Mouse (Mus musculus): ENCODE data around the gene Ppm1l. TPM values are rescaled to one million over a fixed set of nuclear protein-coding genes. Genes with fewer than 3 reads are reported as not detected.

Ppm1l gene
- polyA plus RNA-seq, 1 experiment from 2014 or later = 17.2 TPM

DNA sequence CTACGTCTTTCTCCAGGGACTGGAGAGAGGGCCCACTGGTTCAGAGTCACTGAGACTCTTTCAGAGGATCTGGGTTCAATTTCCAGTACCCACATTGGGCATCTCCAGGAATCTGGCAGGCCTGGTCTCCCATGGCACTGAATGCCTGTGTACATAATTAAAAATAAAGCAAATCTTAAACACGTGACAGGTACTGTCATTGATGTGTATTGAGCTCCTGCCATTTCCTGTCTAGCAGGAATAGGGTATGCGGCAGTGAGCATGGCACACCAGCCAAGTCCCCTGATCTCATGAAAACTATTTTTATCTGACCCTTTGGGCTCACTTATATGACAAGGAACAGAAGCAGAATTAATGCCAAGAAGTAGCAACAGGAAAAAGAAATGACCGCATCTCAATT is 110.6 kb downstream of the Ppm1l start:
- Histone ChIP-seq H3K4me1 (replicated peaks; ENCODE audit: control insufficient read depth, insufficient read depth, low read length) (peaks cover 3% of the 10 kb centered on the region; the same call in 1 of the 2 replicates), H3K36me3 (ENCODE audit: control insufficient read depth, insufficient read depth, low read length) (no peaks in the 10 kb centered on the region), H3K27me3 (ENCODE audit: control insufficient read depth, insufficient read depth, low read length) (no peaks in the 10 kb centered on the region), H3K9me3 (ENCODE audit: control insufficient read depth, low read length) (no peaks in the 10 kb centered on the region), H3K9ac (ENCODE audit: low read depth, low read length) (no peak overlapping the region), H3K27ac (ENCODE audit: low read depth, low read length) (no peak overlapping the region), H3K4me2 (replicated peaks; ENCODE audit: low read depth, low read length) (no peak overlapping the region), H3K4me3 (ENCODE audit: low read depth, low read length) (no peak overlapping the region)
- 82% methylated on average over 4 of the region's 4 CpGs for WGBS
- DNase-seq (ENCODE audit: low spot score) = no peak
- no peak for ATAC-seq (ENCODE audit: low FRiP score)

DNA sequence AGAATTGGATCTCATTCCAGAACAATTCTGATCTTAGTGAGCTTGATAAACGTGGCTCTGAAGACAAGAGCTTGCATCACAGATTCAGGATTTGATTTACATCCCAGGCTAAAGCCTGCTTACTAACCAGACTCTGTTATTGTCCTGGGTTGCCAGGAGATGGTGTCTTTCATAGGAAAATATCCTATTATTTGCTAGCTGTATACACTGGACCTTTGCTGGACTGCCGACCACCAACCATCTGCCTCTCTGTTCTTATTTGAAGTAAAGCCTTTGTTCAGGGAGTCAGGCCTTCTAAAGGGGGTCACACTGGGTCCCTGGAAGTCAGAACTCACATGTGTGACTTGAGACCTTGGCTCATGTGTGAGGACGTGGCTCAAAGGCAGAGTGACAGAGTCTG is 111.6 kb downstream of the Ppm1l start:
- Histone ChIP-seq H3K9ac (ENCODE audit: low read depth, low read length) (no peak overlapping the region), H3K27ac (ENCODE audit: low read depth, low read length) (peak overlapping the region; percentile 39; the same call in 1 of the 2 replicates), H3K4me2 (replicated peaks; ENCODE audit: low read depth, low read length) (no peak overlapping the region), H3K27me3 (ENCODE audit: control insufficient read depth, insufficient read depth, low read length) (no peaks in the 10 kb centered on the region), H3K4me3 (ENCODE audit: low read depth, low read length) (no peak overlapping the region), H3K9me3 (ENCODE audit: control insufficient read depth, low read length) (no peaks in the 10 kb centered on the region), H3K36me3 (ENCODE audit: control insufficient read depth, insufficient read depth, low read length) (no peaks in the 10 kb centered on the region), H3K4me1 (replicated peaks; ENCODE audit: control insufficient read depth, insufficient read depth, low read length) (peaks cover 3% of the 10 kb centered on the region; the same call in 1 of the 2 replicates)
- ATAC-seq (ENCODE audit: low FRiP score) = peak; percentile 76
- DNase-seq (ENCODE audit: low spot score) = peak; percentile 41
- WGBS = 21% methylated on average over 3 of the region's 3 CpGs

DNA sequence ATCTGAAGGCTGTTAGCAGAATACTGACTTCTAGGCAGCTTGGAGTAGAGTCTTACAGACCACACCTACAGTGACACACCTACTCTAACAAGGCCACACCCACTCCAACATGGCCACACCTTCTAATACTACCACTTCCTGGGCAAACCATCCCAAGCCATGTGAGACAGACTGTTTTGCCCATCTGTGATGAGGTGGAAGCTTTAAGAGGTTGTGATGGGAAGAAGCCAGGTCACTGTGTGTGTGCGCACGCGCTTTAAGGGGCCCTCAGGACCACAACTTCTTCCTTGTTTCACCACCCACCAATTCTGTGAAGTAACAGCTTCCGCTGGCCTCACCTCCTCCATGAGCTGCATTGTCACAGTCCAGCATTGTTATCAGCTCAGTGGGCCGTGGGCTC is 112.7 kb downstream of the Ppm1l start:
- ATAC-seq (ENCODE audit: low FRiP score) = 0 out of 2 replicates have a peak, but pooled peaks have one; percentile 10

DNA sequence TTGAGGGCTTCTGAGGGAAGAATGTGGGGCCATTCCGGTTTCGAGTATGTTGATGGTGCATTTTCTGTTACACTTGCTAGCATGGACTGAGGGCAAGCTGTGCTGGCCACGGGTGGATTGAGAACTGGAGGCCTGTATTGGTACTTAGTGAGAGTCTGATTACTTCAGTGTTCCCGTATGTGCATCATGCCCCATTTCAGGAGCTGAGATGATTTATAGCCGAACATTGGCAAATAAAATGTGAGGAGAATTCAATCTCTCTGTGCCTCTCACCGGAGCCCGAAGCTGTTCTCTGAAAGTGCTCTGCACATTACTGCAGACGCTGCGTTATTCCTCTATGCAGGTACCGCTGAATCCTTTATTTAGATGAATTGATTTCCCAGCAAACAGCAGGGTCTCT is 116.9 kb downstream of the Ppm1l start:
- H3K4me2 ChIP-seq (replicated peaks; ENCODE audit: low read depth, low read length) = no peak overlapping the region
- 92% methylated on average over 10 of the region's 10 CpGs for WGBS
- ATAC-seq (ENCODE audit: low FRiP score) = no peak
- no peaks in the 10 kb centered on the region for H3K27me3 ChIP-seq (ENCODE audit: control insufficient read depth, insufficient read depth, low read length)
- H3K9me3 ChIP-seq (ENCODE audit: control insufficient read depth, low read length) = no peaks in the 10 kb centered on the region
- H3K36me3 ChIP-seq (ENCODE audit: control insufficient read depth, insufficient read depth, low read length) = no peaks in the 10 kb centered on the region
- H3K27ac ChIP-seq (ENCODE audit: low read depth, low read length) = no peak overlapping the region
- H3K4me3 ChIP-seq (ENCODE audit: low read depth, low read length) = no peak overlapping the region
- no peak overlapping the region for H3K9ac ChIP-seq (ENCODE audit: low read depth, low read length)
- DNase-seq (ENCODE audit: low spot score) = no peak
- H3K4me1 ChIP-seq (replicated peaks; ENCODE audit: control insufficient read depth, insufficient read depth, low read length) = no peaks in the 10 kb centered on the region

More for the DNA sequence above, 112.7 kb downstream of the Ppm1l start:
- Histone ChIP-seq H3K4me3 (ENCODE audit: low read depth, low read length) (no peak overlapping the region), H3K27ac (ENCODE audit: low read depth, low read length) (no peak overlapping the region), H3K9me3 (ENCODE audit: control insufficient read depth, low read length) (no peaks in the 10 kb centered on the region), H3K4me1 (replicated peaks; ENCODE audit: control insufficient read depth, insufficient read depth, low read length) (peaks cover 3% of the 10 kb centered on the region; the same call in 1 of the 2 replicates), H3K36me3 (ENCODE audit: control insufficient read depth, insufficient read depth, low read length) (no peaks in the 10 kb centered on the region), H3K27me3 (ENCODE audit: control insufficient read depth, insufficient read depth, low read length) (no peaks in the 10 kb centered on the region), H3K9ac (ENCODE audit: low read depth, low read length) (no peak overlapping the region), H3K4me2 (replicated peaks; ENCODE audit: low read depth, low read length) (no peak overlapping the region)
- DNase-seq (ENCODE audit: low spot score) = no peak
- 90% methylated on average over 5 of the region's 5 CpGs for WGBS

DNA sequence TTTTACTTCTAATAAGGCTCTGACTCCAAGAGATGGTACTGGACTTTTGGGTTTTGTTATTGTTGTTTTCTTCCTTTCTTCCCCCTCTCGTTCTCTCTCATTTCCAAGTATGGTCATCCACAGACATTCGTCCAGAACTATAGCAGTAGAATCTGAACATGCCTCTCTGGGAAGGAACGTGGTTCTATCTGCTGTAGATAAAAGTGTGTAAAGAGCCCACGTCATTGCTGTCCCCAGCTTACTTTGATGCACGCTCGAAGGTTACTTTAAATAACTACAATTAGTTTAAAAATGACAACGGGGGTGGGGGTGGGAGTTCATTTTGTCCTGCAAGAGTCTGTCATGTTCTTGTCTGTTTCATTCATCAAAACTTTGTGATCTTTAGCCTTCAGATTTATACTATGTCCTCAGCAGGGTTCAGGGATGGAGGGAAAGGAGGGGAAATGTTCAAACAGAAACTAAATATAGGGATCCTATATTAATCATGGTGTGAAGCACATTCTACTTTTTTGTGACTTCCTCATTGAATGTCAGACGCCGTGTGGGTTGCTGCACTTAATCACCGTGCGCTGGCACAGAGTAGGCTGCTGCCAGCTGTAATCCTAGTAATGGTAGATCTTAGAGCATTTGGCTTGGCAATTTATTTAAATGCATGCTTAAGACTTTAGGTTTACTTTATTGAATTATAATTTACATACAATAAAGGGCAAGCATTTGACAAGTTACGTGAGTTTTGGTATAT is 122.3 kb downstream of the Ppm1l start:
- Histone ChIP-seq H3K27me3 (ENCODE audit: control insufficient read depth, insufficient read depth, low read length) (no peaks in the 10 kb centered on the region), H3K4me1 (replicated peaks; ENCODE audit: control insufficient read depth, insufficient read depth, low read length) (no peaks in the 10 kb centered on the region), H3K9me3 (ENCODE audit: control insufficient read depth, low read length) (no peaks in the 10 kb centered on the region), H3K9ac (ENCODE audit: low read depth, low read length) (no peak overlapping the region), H3K27ac (ENCODE audit: low read depth, low read length) (no peak overlapping the region), H3K4me3 (ENCODE audit: low read depth, low read length) (no peak overlapping the region), H3K4me2 (replicated peaks; ENCODE audit: low read depth, low read length) (no peak overlapping the region), H3K36me3 (ENCODE audit: control insufficient read depth, insufficient read depth, low read length) (no peaks in the 10 kb centered on the region)
- DNase-seq (ENCODE audit: low spot score) (no peak), ATAC-seq (ENCODE audit: low FRiP score) (no peak)
- 91% methylated on average over 12 of the region's 12 CpGs for WGBS

DNA sequence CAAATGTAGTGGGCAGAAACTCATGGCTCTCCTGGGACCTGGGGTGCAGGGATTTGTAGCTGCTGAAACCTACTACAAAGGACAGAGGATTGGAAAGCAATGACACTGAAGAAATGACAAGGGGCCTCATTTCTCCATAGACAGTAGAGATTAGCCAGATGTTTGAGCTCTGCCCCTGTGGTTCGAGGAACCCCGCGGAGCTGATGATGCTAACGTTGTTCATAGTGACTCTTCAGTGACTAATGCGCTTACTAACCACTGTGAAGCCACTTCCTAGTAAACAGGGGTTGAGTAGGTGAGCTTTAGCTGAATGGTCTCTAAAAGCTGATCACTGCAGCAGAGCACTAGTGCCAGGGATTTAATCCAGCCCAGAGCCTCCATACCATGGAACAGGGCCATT is 124.1 kb downstream of the Ppm1l start:
- no peak for ATAC-seq (ENCODE audit: low FRiP score)
- 65% methylated on average over 5 of the region's 5 CpGs for WGBS

DNA sequence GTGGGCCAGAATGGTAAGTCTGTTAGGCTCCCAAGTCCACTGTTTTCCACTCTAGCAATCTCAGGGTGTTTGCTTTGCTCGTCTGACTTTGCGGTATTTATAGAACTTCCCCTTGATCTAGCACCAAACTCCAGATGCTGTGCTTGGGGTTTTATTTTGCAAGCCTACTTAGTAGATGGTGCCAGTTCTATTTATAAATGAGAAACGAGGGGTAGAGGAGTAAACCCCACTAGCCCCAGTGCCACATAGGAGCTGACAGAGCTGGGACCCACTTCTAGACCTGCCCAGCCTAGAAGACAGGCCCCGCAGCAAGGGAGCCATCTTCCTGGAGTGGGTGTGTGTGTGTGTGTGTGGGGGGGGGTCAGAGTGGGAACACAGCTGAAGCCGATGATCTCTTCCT is 130.3 kb downstream of the Ppm1l start:
- no peak overlapping the region for H3K9ac ChIP-seq (ENCODE audit: low read depth, low read length)
- ATAC-seq (ENCODE audit: low FRiP score) (no peak), DNase-seq (ENCODE audit: low spot score) (no peak)
- 84% methylated on average over 5 of the region's 5 CpGs for WGBS
- no peak overlapping the region for H3K27ac ChIP-seq (ENCODE audit: low read depth, low read length)
- no peak overlapping the region for H3K4me2 ChIP-seq (replicated peaks; ENCODE audit: low read depth, low read length)
- no peaks in the 10 kb centered on the region for H3K9me3 ChIP-seq (ENCODE audit: control insufficient read depth, low read length)
- H3K36me3 ChIP-seq (ENCODE audit: control insufficient read depth, insufficient read depth, low read length) = no peaks in the 10 kb centered on the region
- H3K4me1 ChIP-seq (replicated peaks; ENCODE audit: control insufficient read depth, insufficient read depth, low read length) = no peaks in the 10 kb centered on the region
- H3K4me3 ChIP-seq (ENCODE audit: low read depth, low read length) = no peak overlapping the region
- no peaks in the 10 kb centered on the region for H3K27me3 ChIP-seq (ENCODE audit: control insufficient read depth, insufficient read depth, low read length)

More for the DNA sequence above, 124.1 kb downstream of the Ppm1l start:
- Histone ChIP-seq H3K27ac (ENCODE audit: low read depth, low read length) (no peak overlapping the region), H3K9ac (ENCODE audit: low read depth, low read length) (no peak overlapping the region), H3K36me3 (ENCODE audit: control insufficient read depth, insufficient read depth, low read length) (no peaks in the 10 kb centered on the region), H3K9me3 (ENCODE audit: control insufficient read depth, low read length) (no peaks in the 10 kb centered on the region), H3K4me2 (replicated peaks; ENCODE audit: low read depth, low read length) (no peak overlapping the region), H3K4me1 (replicated peaks; ENCODE audit: control insufficient read depth, insufficient read depth, low read length) (no peaks in the 10 kb centered on the region), H3K27me3 (ENCODE audit: control insufficient read depth, insufficient read depth, low read length) (no peaks in the 10 kb centered on the region), H3K4me3 (ENCODE audit: low read depth, low read length) (no peak overlapping the region)
- no peak for DNase-seq (ENCODE audit: low spot score)

DNA sequence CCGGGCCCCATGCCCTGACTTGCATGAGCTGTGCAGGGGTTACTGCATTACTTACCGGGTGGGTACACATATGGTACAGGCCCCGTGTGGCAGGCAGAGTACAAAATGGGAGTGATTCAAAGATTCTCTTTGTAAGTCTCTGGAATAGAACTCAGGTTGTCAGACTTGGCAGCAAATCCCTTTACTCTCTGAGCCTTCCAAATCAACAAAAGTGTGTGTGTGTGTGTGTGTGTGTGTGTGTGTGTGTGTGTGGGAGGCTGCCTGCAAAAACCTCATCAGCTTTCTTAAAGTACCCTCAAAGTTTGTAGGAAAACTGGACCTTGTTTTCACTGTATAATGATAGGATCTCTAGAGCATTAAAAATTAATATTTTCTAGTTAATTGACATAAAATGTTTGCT is 132.4 kb downstream of the Ppm1l start:
- no peak overlapping the region for H3K9ac ChIP-seq (ENCODE audit: low read depth, low read length)
- ATAC-seq (ENCODE audit: low FRiP score) (no peak), DNase-seq (ENCODE audit: low spot score) (no peak)
- no peak overlapping the region for H3K27ac ChIP-seq (ENCODE audit: low read depth, low read length)
- H3K36me3 ChIP-seq (ENCODE audit: control insufficient read depth, insufficient read depth, low read length) = no peaks in the 10 kb centered on the region
- H3K4me2 ChIP-seq (replicated peaks; ENCODE audit: low read depth, low read length) = no peak overlapping the region
- no peaks in the 10 kb centered on the region for H3K9me3 ChIP-seq (ENCODE audit: control insufficient read depth, low read length)
- no peak overlapping the region for H3K4me3 ChIP-seq (ENCODE audit: low read depth, low read length)
- H3K27me3 ChIP-seq (ENCODE audit: control insufficient read depth, insufficient read depth, low read length) = no peaks in the 10 kb centered on the region
- H3K4me1 ChIP-seq (replicated peaks; ENCODE audit: control insufficient read depth, insufficient read depth, low read length) = no peaks in the 10 kb centered on the region
- 85% methylated on average over 3 of the region's 3 CpGs for WGBS

DNA sequence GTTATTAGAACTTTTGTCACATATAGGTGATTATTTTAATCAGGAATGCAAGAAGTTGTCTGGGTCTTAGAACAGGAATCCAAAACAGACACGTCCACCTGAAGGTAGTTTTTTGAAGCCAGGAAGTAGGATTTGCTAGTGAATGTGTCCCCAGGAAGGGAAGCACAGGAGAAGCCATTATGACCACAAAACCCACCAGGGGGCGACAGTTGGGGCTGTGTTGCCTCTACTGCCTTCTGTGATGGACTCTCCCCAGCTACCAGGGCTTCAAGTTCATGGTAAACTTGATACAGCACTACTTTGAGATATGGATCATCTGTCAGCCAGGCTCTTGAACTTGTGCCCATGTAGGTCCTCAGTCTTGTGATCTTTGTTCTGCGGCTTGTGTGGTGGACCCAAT is 137.7 kb downstream of the Ppm1l start:
- Histone ChIP-seq H3K4me2 (replicated peaks; ENCODE audit: low read depth, low read length) (no peak overlapping the region), H3K9ac (ENCODE audit: low read depth, low read length) (no peak overlapping the region), H3K4me1 (replicated peaks; ENCODE audit: control insufficient read depth, insufficient read depth, low read length) (no peaks in the 10 kb centered on the region), H3K27ac (ENCODE audit: low read depth, low read length) (no peak overlapping the region), H3K27me3 (ENCODE audit: control insufficient read depth, insufficient read depth, low read length) (no peaks in the 10 kb centered on the region), H3K4me3 (ENCODE audit: low read depth, low read length) (no peak overlapping the region), H3K36me3 (ENCODE audit: control insufficient read depth, insufficient read depth, low read length) (no peaks in the 10 kb centered on the region), H3K9me3 (ENCODE audit: control insufficient read depth, low read length) (no peaks in the 10 kb centered on the region)
- WGBS = 83% methylated on average over 3 of the region's 3 CpGs
- no peak for DNase-seq (ENCODE audit: low spot score)
- ATAC-seq (ENCODE audit: low FRiP score) = no peak

Measured in hindbrain, embryonic 11.5 days (tissue).